Mouse (Mus musculus) ES-Bruce4 (cell line): ENCODE results near the gene Armc6.

ENCODE experiments used
- CTCF ChIP-seq: IDR thresholded peaks from one replicate; pipeline ENCODE4 v1.8.1; 2011; ENCODE audit warnings: low read depth, low read length
- POLR2A ChIP-seq: IDR thresholded peaks from one replicate; pipeline ENCODE4 v1.8.1; 2011; ENCODE audit warnings: low read length; ENCODE audit not compliant: insufficient read depth

- TF ChIP-seq CTCF = no peak
- no peak for TF ChIP-seq POLR2A
Measured at GRCm38 (mm10) chr8:70254628-70255027, 20.4 kb upstream of the Armc6 start.
